22 mouse cellular contexts compared by ENCODE assay signal in genomic region chr16:21790469-21790868, GRCm38 (mm10). TPM values are rescaled to one million over a fixed set of nuclear protein-coding genes. Genes with fewer than 3 reads are reported as not detected.
DNase-seq lines count a peak whose midpoint lies in the region; ATAC-seq and TF ChIP-seq lines count a peak whose summit lies in the region.
"Had no signal": no experiment of that assay in that cellular context is flagged by ENCODE, and none has a peak within 500 bp of the region (broad histone marks: within the 10 kb centered on the region; RNA-seq: fewer than 3 reads in every experiment).

No protein-coding gene starts in this region.

- ATAC-seq in intestine, postnatal 0 days, result no peak
- ATAC-seq in intestine, embryonic 15.5 days, result no peak
- no peak for ATAC-seq in liver, embryonic 12.5 days
- no peak for ATAC-seq in liver, embryonic 14.5 days (ENCODE audit: insufficient read depth)
- ATAC-seq: forebrain, embryonic 15.5 days; inflammation-experienced regulatory T-cells, adult 6 months had no signal

- H3K36me3 ChIP-seq in intestine, postnatal 0 days (ENCODE audit: control insufficient read depth, insufficient read depth), result no peaks in the 10 kb centered on the region
- no peaks in the 10 kb centered on the region for H3K36me3 ChIP-seq in intestine, embryonic 15.5 days
- H3K36me3 ChIP-seq in liver, embryonic 12.5 days, result no peaks in the 10 kb centered on the region
- no peaks in the 10 kb centered on the region for H3K36me3 ChIP-seq in liver, embryonic 14.5 days (replicated peaks; ENCODE audit: control insufficient read depth, insufficient read depth, low read depth)
- H3K36me3 ChIP-seq: embryonic facial prominence, embryonic 15.5 days; forebrain, embryonic 15.5 days; hindbrain, embryonic 13.5 days; limb, embryonic 13.5 days; lung, embryonic 15.5 days had no signal

- DNase-seq in liver, result no peak
- no peak for DNase-seq in liver, embryonic 14.5 days (ENCODE audit: low read depth in 3 of 3, low spot score in 3 of 3)
- no peak for DNase-seq in layer of hippocampus, adult 9-10 months (ENCODE audit: low spot score)
- no peak for DNase-seq in MN1 (ENCODE audit: low spot score)
- DNase-seq: adrenal gland, postnatal 10 days; B cell, adult 2 months; cerebellum, adult 8-10 months; gastrocnemius, postnatal 10 days; kidney, postnatal 10 days; layer of hippocampus, postnatal 36 days; lung, postnatal 4 days; midbrain, embryonic 14.5 days had no signal

- TF ChIP-seq EP300 in liver, embryonic 14.5 days (IDR thresholded peaks at IDR 0.05; ENCODE audit: low read depth), result no peak

- TF ChIP-seq CTCF in intestine, postnatal 0 days (IDR thresholded peaks at IDR 0.05; ENCODE audit: low read depth), result peak; percentile 39
- TF ChIP-seq CTCF in liver, embryonic 14.5 days (IDR thresholded peaks at IDR 0.05; ENCODE audit: low read depth), result 0 out of 2 replicates have a peak, but pooled peaks have one; percentile 12

- no peak overlapping the region for H3K4me3 ChIP-seq in intestine, postnatal 0 days (ENCODE audit: low read depth, low read length)
- no peak overlapping the region for H3K4me3 ChIP-seq in intestine, embryonic 15.5 days (replicated peaks)
- no peak overlapping the region for H3K4me3 ChIP-seq in liver, embryonic 12.5 days
- H3K4me3 ChIP-seq in liver, embryonic 14.5 days (ENCODE audit: insufficient read depth in 1 of 2, low read depth in 2 of 2, low read length in 2 of 2), result no peak overlapping the region
- H3K4me3 ChIP-seq: embryonic facial prominence, embryonic 15.5 days; forebrain, embryonic 15.5 days; hindbrain, embryonic 13.5 days; layer of hippocampus, adult 2 months; limb, embryonic 13.5 days; lung, embryonic 15.5 days had no signal

- no peak overlapping the region for H3K4me2 ChIP-seq in intestine, postnatal 0 days (replicated peaks; ENCODE audit: low read depth)
- no peak overlapping the region for H3K4me2 ChIP-seq in intestine, embryonic 15.5 days (replicated peaks)
- no peak overlapping the region for H3K4me2 ChIP-seq in liver, embryonic 12.5 days
- no peak overlapping the region for H3K4me2 ChIP-seq in liver, embryonic 14.5 days (ENCODE audit: low read depth)
- H3K4me2 ChIP-seq: embryonic facial prominence, embryonic 15.5 days; forebrain, embryonic 15.5 days; hindbrain, embryonic 13.5 days; limb, embryonic 13.5 days; lung, embryonic 15.5 days had no signal

- H3K27ac ChIP-seq in intestine, postnatal 0 days (ENCODE audit: low read depth, low read length), result no peak overlapping the region
- no peak overlapping the region for H3K27ac ChIP-seq in intestine, embryonic 15.5 days
- H3K27ac ChIP-seq in liver, embryonic 12.5 days, result peak overlapping the region; percentile 97; the same call in 1 of the 2 replicates
- no peak overlapping the region for H3K27ac ChIP-seq in liver, embryonic 14.5 days
- H3K27ac ChIP-seq: embryonic facial prominence, embryonic 15.5 days; forebrain, embryonic 15.5 days; hindbrain, embryonic 13.5 days; layer of hippocampus, adult 2 months; limb, embryonic 13.5 days; lung, embryonic 15.5 days had no signal

- 0 out of 2 replicates have a peak, but pooled peaks cover 7% of the 10 kb centered on the region for H3K4me1 ChIP-seq in intestine, postnatal 0 days (replicated peaks; ENCODE audit: control insufficient read depth, insufficient read depth, low read length)
- 0 out of 2 replicates have a peak, but pooled peaks cover 9% of the 10 kb centered on the region for H3K4me1 ChIP-seq in intestine, embryonic 15.5 days (replicated peaks)
- H3K4me1 ChIP-seq in liver, embryonic 12.5 days, result peaks cover 65% of the 10 kb centered on the region
- peaks cover 34 to 46% of the 10 kb centered on the region in 2 experiments for H3K4me1 ChIP-seq in liver, embryonic 14.5 days (replicated peaks; ENCODE audit: control insufficient read depth in 2 of 2, insufficient read depth in 2 of 2, low read length in 1 of 2)
- H3K4me1 ChIP-seq: embryonic facial prominence, embryonic 15.5 days had no signal

- H3K27me3 ChIP-seq in intestine, postnatal 0 days (replicated peaks; ENCODE audit: control insufficient read depth, insufficient read depth, low read length), result no peaks in the 10 kb centered on the region
- H3K27me3 ChIP-seq in intestine, embryonic 15.5 days (replicated peaks), result no peaks in the 10 kb centered on the region
- H3K27me3 ChIP-seq in liver, embryonic 12.5 days (replicated peaks), result no peaks in the 10 kb centered on the region
- no peaks in the 10 kb centered on the region for H3K27me3 ChIP-seq in liver, embryonic 14.5 days (ENCODE audit: control insufficient read depth, insufficient read depth, low read length)
- H3K27me3 ChIP-seq: embryonic facial prominence, embryonic 15.5 days; forebrain, embryonic 15.5 days; hindbrain, embryonic 13.5 days; limb, embryonic 13.5 days; lung, embryonic 15.5 days had no signal

- H3K9ac ChIP-seq in intestine, postnatal 0 days (ENCODE audit: low read depth, low read length), result no peak overlapping the region
- H3K9ac ChIP-seq in intestine, embryonic 15.5 days, result no peak overlapping the region
- H3K9ac ChIP-seq in liver, embryonic 12.5 days, result no peak overlapping the region
- H3K9ac ChIP-seq in liver, embryonic 14.5 days (replicated peaks), result no peak overlapping the region
- H3K9ac ChIP-seq: embryonic facial prominence, embryonic 15.5 days; forebrain, embryonic 15.5 days; hindbrain, embryonic 13.5 days; limb, embryonic 13.5 days; lung, embryonic 15.5 days had no signal

- no peaks in the 10 kb centered on the region for H3K9me3 ChIP-seq in intestine, postnatal 0 days (ENCODE audit: control insufficient read depth)
- H3K9me3 ChIP-seq in intestine, embryonic 15.5 days, result no peaks in the 10 kb centered on the region
- H3K9me3 ChIP-seq in liver, embryonic 12.5 days (replicated peaks), result no peaks in the 10 kb centered on the region
- H3K9me3 ChIP-seq in liver, embryonic 14.5 days (ENCODE audit: control insufficient read depth, low read length), result no peaks in the 10 kb centered on the region
- H3K9me3 ChIP-seq: embryonic facial prominence, embryonic 15.5 days; forebrain, embryonic 15.5 days; hindbrain, embryonic 13.5 days; limb, embryonic 13.5 days; lung, embryonic 15.5 days had no signal

- 9% methylated on average over 1 of the region's 1 CpGs for WGBS in intestine, postnatal 0 days
- WGBS in intestine, embryonic 15.5 days, result 12% methylated on average over 1 of the region's 1 CpGs
- 16% methylated on average over 1 of the region's 1 CpGs for WGBS in liver, embryonic 12.5 days (ENCODE audit: insufficient replicate concordance)
- 17% methylated on average over 1 of the region's 1 CpGs for WGBS in liver, embryonic 14.5 days (ENCODE audit: insufficient replicate concordance)

RNA-seq across cellular contexts. Expression of gene Ehhadh, which starts 2.9 kb away (rescaled TPM):
- 36.4 and 38.3 TPM in 2 replicates for polyA plus RNA-seq in intestine, postnatal 0 days (2015; fragmentation: Nextera tagmentation; extraction: Ambion mirVana)
- 9.7 and 11.4 TPM in 2 replicates for polyA plus RNA-seq in intestine, embryonic 15.5 days (2015; fragmentation: Nextera tagmentation; extraction: Ambion mirVana)
- polyA plus RNA-seq in liver, embryonic 12.5 days (2016; fragmentation: Nextera tagmentation; extraction: Ambion mirVana), result 5.0 TPM in 2 replicates
- polyA plus RNA-seq in liver, embryonic 14.5 days (2012; rRNA removed), result 6.1 and 7.7 TPM in 2 replicates
- 8.1 and 8.2 TPM in 2 replicates for polyA plus RNA-seq in liver, embryonic 14.5 days (2014; fragmentation: Nextera tagmentation; extraction: Ambion mirVana)

RNA-seq across cellular contexts. Expression of gene Map3k13, which starts 3.7 kb away (rescaled TPM):
- polyA plus RNA-seq in intestine, postnatal 0 days (2015; fragmentation: Nextera tagmentation; extraction: Ambion mirVana), result 4.7 and 5.6 TPM in 2 replicates
- 1.7 and 1.9 TPM in 2 replicates for polyA plus RNA-seq in intestine, embryonic 15.5 days (2015; fragmentation: Nextera tagmentation; extraction: Ambion mirVana)
- 0.35 and 0.41 TPM in 2 replicates for polyA plus RNA-seq in liver, embryonic 12.5 days (2016; fragmentation: Nextera tagmentation; extraction: Ambion mirVana)
- polyA plus RNA-seq in liver, embryonic 14.5 days (2012; rRNA removed), result 0.50 and 0.61 TPM in 2 replicates
- 0.30 and 0.38 TPM in 2 replicates for polyA plus RNA-seq in liver, embryonic 14.5 days (2014; fragmentation: Nextera tagmentation; extraction: Ambion mirVana)
